Mouse (Mus musculus) forebrain, embryonic 12.5 days (tissue): ENCODE data around the gene Dgke. TPM values are rescaled to one million over a fixed set of nuclear protein-coding genes. Genes with fewer than 3 reads are reported as not detected.

Experiments
- ATAC-seq: fragments of 200-750 bp; cut with Nextera tagmentation; 2 replicates; pipeline ENCODE4 v1.8.0; 2017; ENCODE audit warnings: moderate TSS enrichment; ENCODE audit not compliant: low FRiP score
- H3K27ac ChIP-seq: fragments of 300-500 bp; sonication (generic); 2 replicates; pipeline ENCODE4 v1.5.1; 2016; ENCODE audit warnings: mild to moderate bottlenecking
- H3K27me3 ChIP-seq: fragments of 300-500 bp; sonication (generic); 2 replicates; pipeline ENCODE4 v1.6.1; 2016; ENCODE audit warnings: mild to moderate bottlenecking
- H3K36me3 ChIP-seq: fragments of 300-500 bp; sonication (generic); replicated peaks from 2 replicates; pipeline ENCODE4 v1.6.1; 2016; ENCODE audit warnings: mild to moderate bottlenecking
- H3K4me1 ChIP-seq: fragments of 300-500 bp; sonication (generic); 2 replicates; pipeline ENCODE4 v1.6.1; 2016
- H3K4me2 ChIP-seq: fragments of 300-500 bp; sonication (generic); 2 replicates; pipeline ENCODE4 v1.6.1; 2016; ENCODE audit warnings: mild to moderate bottlenecking, moderate library complexity
- H3K4me3 ChIP-seq: fragments of 300-500 bp; sonication (generic); replicated peaks from 2 replicates; pipeline ENCODE4 v1.5.1; 2016; ENCODE audit warnings: mild to moderate bottlenecking
- H3K9ac ChIP-seq: fragments of 300-500 bp; sonication (generic); 2 replicates; pipeline ENCODE4 v1.6.1; 2016; ENCODE audit warnings: mild to moderate bottlenecking
- H3K9me3 ChIP-seq: fragments of 300-500 bp; sonication (generic); 2 replicates; pipeline ENCODE4 v1.6.1; 2016
- WGBS: fragments of 180-500 bp; shearing (Covaris S2); methylation state at CpG from one replicate; pipeline ENCODE4 v1.1.7; 2016; 5-methylcytosine and 5-hydroxymethylcytosine counted together
- polyA plus RNA-seq: library from polyadenylated mRNA; unstranded; fragments of >200 nt; fragmentation: Nextera tagmentation; extraction: Ambion mirVana; gene quantifications from 2 replicates; pipeline ENCODE4 v1.2.1, GENCODE M21; 2016

Dgke gene
- polyA plus RNA-seq, 1 experiment from 2014 or later: 9.2 TPM

DNA sequence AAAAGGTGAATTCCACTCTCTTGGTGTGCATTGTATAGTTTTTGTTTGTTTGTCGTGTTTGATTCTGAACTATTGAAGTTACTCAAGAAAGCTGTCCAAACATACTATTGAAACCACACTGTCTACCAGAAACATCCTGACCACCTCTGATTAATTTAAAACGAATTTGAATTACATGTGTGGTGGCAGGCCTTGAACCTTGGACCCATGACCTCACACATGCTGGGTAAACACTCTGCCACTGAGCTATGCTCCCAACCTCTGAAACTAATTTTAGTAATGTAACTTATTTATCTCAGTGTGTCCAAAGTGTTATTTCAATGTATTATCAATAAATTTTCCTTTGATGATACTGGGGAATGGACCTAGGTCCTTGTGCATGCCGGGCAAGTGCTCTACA is 59.1 kb downstream of the Dgke start:
- Histone ChIP-seq H3K4me3 (no peak overlapping the region), H3K27ac (no peak overlapping the region), H3K4me1 (no peaks in the 10 kb centered on the region; the same call in 1 of the 2 replicates), H3K4me2 (no peak overlapping the region), H3K9ac (no peak overlapping the region), H3K36me3 (no peaks in the 10 kb centered on the region), H3K27me3 (no peaks in the 10 kb centered on the region), H3K9me3 (no peaks in the 10 kb centered on the region)
- no peak for ATAC-seq
- WGBS: 88% methylated on average over 3 of the region's 3 CpGs

DNA sequence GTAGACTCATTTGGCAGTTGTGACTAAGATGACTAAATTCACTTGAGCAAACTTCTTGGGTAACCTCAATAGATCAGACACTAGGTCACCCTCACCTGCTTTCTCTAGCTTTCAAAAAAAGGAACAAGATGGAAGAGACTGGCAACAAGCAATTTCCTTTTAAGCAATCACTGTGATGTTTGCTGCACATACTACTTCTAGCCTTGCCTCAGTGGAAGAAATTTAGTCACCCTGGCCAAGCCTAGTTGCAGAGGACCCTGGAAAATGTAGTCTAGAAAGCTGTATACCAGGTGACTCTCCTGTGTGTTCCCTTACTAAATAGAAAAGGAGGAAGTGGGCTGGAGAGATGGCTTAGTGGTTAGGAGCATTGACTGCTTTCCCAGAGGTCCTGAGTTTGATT is 60.2 kb downstream of the Dgke start:
- H3K9me3 ChIP-seq: no peaks in the 10 kb centered on the region
- peaks cover under 1% of the 10 kb centered on the region; the same call in 1 of the 2 replicates for H3K27me3 ChIP-seq
- H3K4me3 ChIP-seq: no peak overlapping the region
- H3K4me2 ChIP-seq: no peak overlapping the region
- no peaks in the 10 kb centered on the region for H3K36me3 ChIP-seq
- no peak overlapping the region for H3K27ac ChIP-seq
- no peak overlapping the region for H3K9ac ChIP-seq
- H3K4me1 ChIP-seq: no peaks in the 10 kb centered on the region; the same call in 1 of the 2 replicates
- ATAC-seq: no peak

GRCm38 (mm10) chr11:89005473-89005872 is 61.2 kb downstream of the Dgke start:
- ATAC-seq: no peak
- H3K4me3 ChIP-seq: no peak overlapping the region
- WGBS: 83% methylated on average over 5 of the region's 5 CpGs
- H3K4me1 ChIP-seq: no peaks in the 10 kb centered on the region; the same call in 1 of the 2 replicates
- H3K4me2 ChIP-seq: no peak overlapping the region
- H3K9me3 ChIP-seq: no peaks in the 10 kb centered on the region
- no peaks in the 10 kb centered on the region for H3K36me3 ChIP-seq
- no peak overlapping the region for H3K27ac ChIP-seq
- H3K9ac ChIP-seq: no peak overlapping the region
- peaks cover 7% of the 10 kb centered on the region for H3K27me3 ChIP-seq

GRCm38 (mm10) chr11:89003726-89004125 is 62.9 kb downstream of the Dgke start:
- no peak for ATAC-seq
- Histone ChIP-seq H3K27ac (no peak overlapping the region), H3K4me1 (peaks cover 4% of the 10 kb centered on the region; the same call in 1 of the 2 replicates), H3K4me2 (no peak overlapping the region), H3K27me3 (peaks cover 24% of the 10 kb centered on the region), H3K4me3 (no peak overlapping the region), H3K9ac (no peak overlapping the region), H3K36me3 (no peaks in the 10 kb centered on the region), H3K9me3 (no peaks in the 10 kb centered on the region)
- 89% methylated on average over 4 of the region's 4 CpGs for WGBS

- H3K36me3 ChIP-seq: no peaks in the 10 kb centered on the region
- H3K4me3 ChIP-seq: no peak overlapping the region
- 71% methylated on average over 6 of the region's 6 CpGs for WGBS
- no peaks in the 10 kb centered on the region for H3K9me3 ChIP-seq
- H3K4me2 ChIP-seq: no peak overlapping the region
- ATAC-seq: no peak
- no peak overlapping the region for H3K27ac ChIP-seq
- H3K4me1 ChIP-seq: peaks cover 4% of the 10 kb centered on the region; the same call in 1 of the 2 replicates
- H3K27me3 ChIP-seq: peaks cover 31% of the 10 kb centered on the region
- H3K9ac ChIP-seq: no peak overlapping the region
These were observed 63.6 kb downstream of the Dgke start for GRCm38 (mm10) chr11:89003078-89003477.

- no peaks in the 10 kb centered on the region for H3K36me3 ChIP-seq
- WGBS: 85% methylated on average over 5 of the region's 5 CpGs
- peaks cover 4% of the 10 kb centered on the region; the same call in 1 of the 2 replicates for H3K4me1 ChIP-seq
- no peak overlapping the region for H3K9ac ChIP-seq
- no peak overlapping the region for H3K4me2 ChIP-seq
- no peak overlapping the region for H3K27ac ChIP-seq
- no peak overlapping the region for H3K4me3 ChIP-seq
- H3K27me3 ChIP-seq: peaks cover 34% of the 10 kb centered on the region
- no peak for ATAC-seq
- no peaks in the 10 kb centered on the region for H3K9me3 ChIP-seq
These were observed 64.0 kb downstream of the Dgke start for GRCm38 (mm10) chr11:89002621-89003020.

GRCm38 (mm10) chr11:89002068-89002467 is 64.6 kb downstream of the Dgke start:
- Histone ChIP-seq H3K9me3 (no peaks in the 10 kb centered on the region), H3K4me1 (peaks cover 4% of the 10 kb centered on the region; the same call in 1 of the 2 replicates), H3K36me3 (no peaks in the 10 kb centered on the region), H3K27ac (no peak overlapping the region), H3K9ac (no peak overlapping the region), H3K27me3 (peaks cover 34% of the 10 kb centered on the region), H3K4me2 (no peak overlapping the region), H3K4me3 (no peak overlapping the region)
- 98% methylated on average over 5 of the region's 5 CpGs for WGBS
- no peak for ATAC-seq

- no peaks in the 10 kb centered on the region for H3K9me3 ChIP-seq
- WGBS: 94% methylated on average over 7 of the region's 7 CpGs
- H3K9ac ChIP-seq: no peak overlapping the region
- no peak for ATAC-seq
- H3K4me1 ChIP-seq: peaks cover 4% of the 10 kb centered on the region; the same call in 1 of the 2 replicates
- H3K27ac ChIP-seq: no peak overlapping the region
- H3K4me2 ChIP-seq: no peak overlapping the region
- no peaks in the 10 kb centered on the region for H3K36me3 ChIP-seq
- peaks cover 34% of the 10 kb centered on the region for H3K27me3 ChIP-seq
- no peak overlapping the region for H3K4me3 ChIP-seq
These were observed 65.1 kb downstream of the Dgke start for GRCm38 (mm10) chr11:89001569-89001968.

DNA sequence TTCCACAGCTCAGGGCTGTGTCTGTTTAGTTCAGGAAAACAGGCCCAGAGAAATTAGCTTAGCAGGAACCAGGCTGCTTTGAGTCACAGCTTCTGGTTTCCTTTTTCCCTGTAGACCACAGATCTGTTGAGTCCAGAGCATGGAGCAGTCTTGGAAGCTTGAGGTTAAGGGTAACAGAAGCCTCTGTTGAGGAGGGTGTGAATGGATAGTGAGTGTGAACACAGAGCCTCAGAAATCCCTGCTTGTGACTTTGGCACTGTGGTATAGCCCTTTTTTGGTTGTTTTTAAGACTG is 66.2 kb downstream of the Dgke start:
- Histone ChIP-seq H3K27me3 (peaks cover 34% of the 10 kb centered on the region), H3K4me3 (no peak overlapping the region), H3K4me1 (peaks cover 4% of the 10 kb centered on the region; the same call in 1 of the 2 replicates), H3K36me3 (no peaks in the 10 kb centered on the region), H3K27ac (no peak overlapping the region), H3K4me2 (no peak overlapping the region), H3K9ac (no peak overlapping the region), H3K9me3 (no peaks in the 10 kb centered on the region)
- ATAC-seq: no peak

GRCm38 (mm10) chr11:88999723-89000526 is 66.7 kb downstream of the Dgke start:
- 28% methylated on average over 33 of the region's 33 CpGs for WGBS
- Histone ChIP-seq H3K27ac (no peak overlapping the region), H3K36me3 (no peaks in the 10 kb centered on the region), H3K27me3 (peaks cover 34% of the 10 kb centered on the region), H3K4me2 (peak overlapping the region; percentile 55), H3K4me3 (peak overlapping the region; percentile 43), H3K9ac (no peak overlapping the region), H3K4me1 (peaks cover 4% of the 10 kb centered on the region; the same call in 1 of the 2 replicates), H3K9me3 (no peaks in the 10 kb centered on the region)
- no peak for ATAC-seq

DNA sequence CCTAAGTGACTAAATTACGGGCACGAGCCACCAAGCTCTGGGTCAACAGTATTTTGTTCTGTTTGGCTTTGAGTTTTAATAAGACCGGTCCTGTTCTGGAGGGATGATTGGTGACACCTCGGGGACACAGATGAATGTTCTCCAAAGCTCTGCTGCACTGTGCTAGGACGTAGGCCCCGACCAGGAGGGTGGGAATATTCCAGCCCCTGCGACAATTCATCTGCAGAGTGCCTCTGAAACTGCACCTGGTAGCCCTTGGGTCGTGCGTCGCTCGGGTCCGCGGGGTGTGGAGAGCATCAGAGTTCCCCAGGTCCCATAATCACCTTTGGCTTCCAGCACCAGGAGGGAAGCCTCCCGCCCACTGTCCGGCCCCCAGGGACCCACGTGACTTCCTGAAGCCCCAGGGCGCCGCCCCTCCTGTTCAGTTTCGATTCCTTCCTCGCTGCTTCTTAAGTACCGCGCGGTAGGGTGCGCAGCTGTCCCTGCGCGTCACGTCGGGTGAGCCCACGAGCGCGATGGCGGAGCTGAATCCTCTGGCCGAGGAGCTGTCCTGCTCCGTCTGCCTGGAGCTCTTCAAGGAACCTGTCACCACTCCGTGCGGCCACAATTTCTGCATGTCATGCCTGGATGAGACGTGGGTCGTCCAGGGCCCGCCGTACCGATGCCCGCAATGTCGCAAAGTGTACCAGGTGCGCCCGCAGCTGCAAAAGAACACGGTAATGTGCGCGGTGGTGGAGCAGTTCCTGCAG is 67.5 kb downstream of the Dgke start, which contains the start of gene Trim25:
Gene Trim25, plus strand, starts transcription at position 403 of the 749 bp plus-strand sequence.
- ATAC-seq: peak; percentile 51
- H3K27me3 ChIP-seq: peaks cover 34% of the 10 kb centered on the region
- H3K4me3 ChIP-seq: peak within 1 kb of the TSS; percentile 43
- no peaks in the 10 kb centered on the region for H3K36me3 ChIP-seq
- H3K4me2 ChIP-seq: peak within 1 kb of the TSS; percentile 55
- H3K4me1 ChIP-seq: peaks cover 4% of the 10 kb centered on the region; the same call in 1 of the 2 replicates
- H3K9me3 ChIP-seq: no peaks in the 10 kb centered on the region
- peak within 1 kb of the TSS; percentile 41; the same call in 1 of the 2 replicates for H3K9ac ChIP-seq
- 2% methylated on average over 48 of the region's 48 CpGs for WGBS
- H3K27ac ChIP-seq: no peak within 1 kb of the TSS

DNA sequence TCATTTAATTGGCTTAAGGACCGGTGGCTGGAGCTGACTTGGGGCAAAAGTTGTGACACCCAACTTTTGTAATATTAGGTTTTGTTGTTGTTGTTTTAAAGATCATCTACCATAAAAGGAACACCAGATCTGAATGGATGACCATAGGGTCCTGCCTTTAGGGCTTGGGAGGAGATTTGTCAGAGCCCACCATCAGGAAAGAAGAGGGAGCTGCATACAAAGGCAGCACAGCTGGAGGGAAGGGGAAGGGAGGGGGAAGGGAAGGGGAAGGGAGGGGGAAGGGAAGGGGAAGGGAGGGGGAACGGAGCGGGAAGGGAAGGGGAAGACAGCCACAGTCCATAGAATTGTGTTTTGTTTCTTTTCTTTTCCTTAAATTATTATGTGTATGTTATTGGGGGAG is 68.2 kb downstream of the Dgke start:
- Histone ChIP-seq H3K27ac (no peak overlapping the region), H3K9me3 (no peaks in the 10 kb centered on the region), H3K9ac (no peak overlapping the region), H3K27me3 (peaks cover 34% of the 10 kb centered on the region), H3K4me2 (no peak overlapping the region), H3K4me3 (no peak overlapping the region), H3K4me1 (peaks cover 4% of the 10 kb centered on the region; the same call in 1 of the 2 replicates), H3K36me3 (no peaks in the 10 kb centered on the region)
- 0% methylated on average over 3 of the region's 3 CpGs for whole genome bisulfite sequencing
- ATAC-seq: no peak
